Mouse (Mus musculus) frontal cortex, adult 2 months (tissue): Measurements from ENCODE around the gene Rpl23a. TPM values are rescaled to one million over a fixed set of nuclear protein-coding genes. Genes with fewer than 3 reads are reported as not detected.

ENCODE experiments used
- DNase-seq, 2 experiments: peaks; one replicate each; pipeline ENCODE4 v3.0.0; 2022; ENCODE audit warnings: low spot score in 1 of 2; ENCODE audit errors: extremely low spot score in 1 of 2
- polyA plus RNA-seq: library from polyadenylated mRNA; depleted of rRNA; stranded (reverse); fragments of >200 nt; gene quantifications from 2 replicates; pipeline ENCODE4 v1.2.3, GENCODE M21; 2012

Gene Rpl23a
- polyA plus RNA-seq, 1 experiment: 1,050 TPM

DNA sequence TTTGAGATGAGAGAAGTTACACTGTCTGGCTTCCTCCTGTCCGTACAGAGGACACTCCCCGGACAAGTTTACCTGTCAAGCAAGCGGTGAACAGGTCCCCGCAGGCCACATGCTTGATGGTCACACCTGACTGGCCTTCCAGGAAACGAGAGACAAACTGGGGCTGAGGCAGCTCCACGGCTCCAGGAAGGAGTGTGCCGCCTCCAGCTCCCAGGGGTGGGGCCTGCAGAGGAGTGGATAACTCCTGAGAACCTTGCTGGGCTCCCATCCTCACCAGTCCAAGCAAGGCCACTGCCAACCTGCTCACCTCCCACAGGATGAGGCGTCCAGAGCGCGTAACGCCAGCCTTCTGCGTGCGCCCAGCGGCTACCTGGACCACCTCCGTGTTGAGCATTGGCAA, 13.1 kb downstream of the Rpl23a start:
- no peak for DNase-seq

- no peak for DNase-seq
Measured at GRCm38 (mm10) chr11:78168541-78169468, 14.6 kb downstream of the Rpl23a start.

DNA sequence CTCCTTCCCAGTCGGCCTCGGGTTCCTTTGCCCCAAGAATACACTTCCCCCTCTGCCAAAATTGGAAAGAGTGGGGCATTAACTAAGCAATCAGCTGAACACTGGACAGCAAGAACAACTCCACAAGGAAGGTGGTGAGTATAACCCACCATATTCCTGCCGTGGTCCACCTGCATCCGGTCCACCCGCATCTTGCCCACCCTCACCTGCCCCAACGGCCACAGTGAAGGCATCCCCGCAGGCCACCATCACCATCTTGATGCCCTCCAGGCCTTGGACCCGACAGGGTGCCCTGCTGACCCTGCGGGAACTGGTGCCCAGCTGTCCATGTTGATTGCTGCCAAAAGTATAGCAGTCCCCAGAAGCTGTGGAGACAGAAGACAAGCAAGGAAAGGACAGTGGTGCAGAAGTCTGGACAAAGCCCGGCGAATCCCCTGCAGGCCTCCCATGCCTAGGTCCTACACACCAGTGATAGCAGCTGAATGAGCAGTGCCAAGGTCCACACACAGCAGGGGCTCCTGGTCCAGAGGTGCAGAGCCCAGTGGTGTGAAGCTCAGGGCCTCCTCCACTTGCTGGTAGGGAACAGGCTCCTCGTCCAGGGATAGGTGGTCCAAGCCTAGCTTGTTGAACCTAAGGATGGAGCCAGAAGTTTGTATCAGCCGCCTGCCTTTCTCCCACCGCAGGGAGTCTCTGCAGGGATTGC, 16.0 kb downstream of the Rpl23a start:
- no peak for DNase-seq

DNA sequence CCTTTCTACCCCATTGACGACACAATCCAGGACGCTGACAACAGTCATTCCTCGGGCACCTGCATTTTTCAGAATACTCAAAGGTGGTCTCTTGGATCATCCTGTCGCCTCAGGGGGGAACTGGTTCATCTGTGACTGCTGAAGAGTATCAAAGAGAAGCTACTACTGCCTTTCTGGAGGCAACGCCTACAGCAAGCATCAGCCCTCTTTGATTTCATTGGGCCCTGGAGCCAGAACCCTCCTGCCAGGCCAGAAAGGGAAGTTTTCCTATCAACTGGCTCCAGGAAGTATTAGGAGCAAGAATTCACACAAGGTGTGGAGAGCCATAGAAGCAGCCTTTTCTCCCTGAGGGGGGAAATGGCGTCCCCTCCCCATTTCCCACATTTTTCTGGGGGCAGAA, 16.7 kb downstream of the Rpl23a start:
- DNase-seq: no peak

DNA sequence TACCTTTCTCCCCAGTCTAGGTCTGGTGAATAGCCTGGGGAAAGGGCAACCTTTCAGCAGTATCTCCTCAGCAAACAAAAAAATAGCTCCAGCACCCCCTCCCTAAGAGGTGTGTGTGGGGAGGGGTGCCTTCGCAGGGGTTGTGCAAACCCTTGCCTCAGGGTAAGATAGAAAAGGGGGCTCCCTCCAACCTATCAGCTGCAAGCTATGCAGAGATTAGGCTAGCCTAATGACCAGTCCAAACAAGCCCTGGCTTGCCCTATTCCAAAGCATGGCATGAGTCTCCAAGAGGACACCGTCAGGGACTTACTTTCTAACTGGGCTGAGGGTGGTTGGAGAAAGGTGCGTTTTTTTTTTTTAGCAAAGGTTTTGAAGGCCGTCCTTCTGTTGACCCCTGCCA, 17.2 kb downstream of the Rpl23a start:
- DNase-seq: no peak

DNA sequence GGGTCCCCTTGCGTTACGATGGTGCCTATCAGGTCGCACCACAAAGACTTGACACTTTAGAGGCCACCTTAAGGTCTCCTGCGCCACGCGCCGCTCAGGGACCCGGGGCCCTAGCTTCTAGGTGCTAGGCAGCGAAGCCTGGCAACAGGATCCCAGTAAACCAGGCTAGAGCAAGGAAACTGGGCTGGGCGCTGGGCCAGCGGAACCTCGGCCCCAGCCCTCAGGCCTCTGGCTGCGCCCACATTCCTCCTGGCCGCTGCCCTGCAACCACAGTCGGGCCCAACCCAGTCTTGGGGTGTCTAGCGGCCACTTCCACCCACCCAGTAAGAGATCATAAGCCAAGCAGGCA, 17.6 kb downstream of the Rpl23a start:
- no peak for DNase-seq

DNA sequence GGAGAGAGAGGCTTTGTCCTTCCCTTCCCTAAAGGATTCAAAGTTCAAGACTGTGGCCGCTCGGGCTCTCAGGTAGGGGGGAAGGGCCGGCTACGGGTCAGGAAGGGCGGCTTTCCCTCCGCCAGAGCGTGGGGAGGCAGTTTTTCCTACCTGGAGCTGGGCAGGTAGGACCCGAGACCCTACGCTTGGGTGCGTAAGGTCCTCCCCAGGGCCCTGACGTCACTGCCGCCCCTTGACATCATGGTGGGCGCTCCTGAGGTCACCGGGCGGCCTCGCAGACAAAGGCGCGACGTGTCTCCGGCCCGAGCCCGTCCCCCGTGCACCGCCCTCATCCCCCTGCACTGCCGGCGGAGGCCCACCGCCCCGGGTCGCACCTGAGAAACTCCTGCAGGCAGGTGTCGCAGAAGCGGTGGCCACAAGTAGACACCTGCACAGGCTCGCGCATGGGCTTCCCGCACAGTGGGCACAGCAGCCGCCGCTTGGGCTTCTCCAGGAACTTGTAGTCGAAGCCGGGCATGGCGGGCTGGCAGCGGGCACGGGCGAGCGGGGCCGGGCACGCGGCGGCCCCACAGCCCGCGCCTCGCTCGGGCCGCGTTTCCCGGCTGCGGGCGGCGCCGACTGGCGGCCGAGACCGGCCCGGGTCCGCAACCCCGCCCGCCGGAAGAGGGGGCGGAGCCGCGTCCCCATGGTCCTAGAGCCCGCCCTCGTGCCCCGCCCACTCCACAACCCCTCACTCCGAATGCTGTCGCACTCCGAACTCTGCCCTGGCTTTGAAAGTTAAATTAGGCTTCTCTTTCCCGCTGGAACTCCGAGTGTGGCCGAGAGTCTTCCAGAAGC, 18.2 kb downstream of the Rpl23a start, which contains the start of gene Traf4:
Gene Traf4 (minus strand): TSS at position 666 of the 837 bp plus-strand sequence.
- peak in 1 of 2 experiments; percentile 66 for DNase-seq

GRCm38 (mm10) chr11:78164604-78164923, 18.8 kb downstream of the Rpl23a start:
- DNase-seq: no peak

DNA sequence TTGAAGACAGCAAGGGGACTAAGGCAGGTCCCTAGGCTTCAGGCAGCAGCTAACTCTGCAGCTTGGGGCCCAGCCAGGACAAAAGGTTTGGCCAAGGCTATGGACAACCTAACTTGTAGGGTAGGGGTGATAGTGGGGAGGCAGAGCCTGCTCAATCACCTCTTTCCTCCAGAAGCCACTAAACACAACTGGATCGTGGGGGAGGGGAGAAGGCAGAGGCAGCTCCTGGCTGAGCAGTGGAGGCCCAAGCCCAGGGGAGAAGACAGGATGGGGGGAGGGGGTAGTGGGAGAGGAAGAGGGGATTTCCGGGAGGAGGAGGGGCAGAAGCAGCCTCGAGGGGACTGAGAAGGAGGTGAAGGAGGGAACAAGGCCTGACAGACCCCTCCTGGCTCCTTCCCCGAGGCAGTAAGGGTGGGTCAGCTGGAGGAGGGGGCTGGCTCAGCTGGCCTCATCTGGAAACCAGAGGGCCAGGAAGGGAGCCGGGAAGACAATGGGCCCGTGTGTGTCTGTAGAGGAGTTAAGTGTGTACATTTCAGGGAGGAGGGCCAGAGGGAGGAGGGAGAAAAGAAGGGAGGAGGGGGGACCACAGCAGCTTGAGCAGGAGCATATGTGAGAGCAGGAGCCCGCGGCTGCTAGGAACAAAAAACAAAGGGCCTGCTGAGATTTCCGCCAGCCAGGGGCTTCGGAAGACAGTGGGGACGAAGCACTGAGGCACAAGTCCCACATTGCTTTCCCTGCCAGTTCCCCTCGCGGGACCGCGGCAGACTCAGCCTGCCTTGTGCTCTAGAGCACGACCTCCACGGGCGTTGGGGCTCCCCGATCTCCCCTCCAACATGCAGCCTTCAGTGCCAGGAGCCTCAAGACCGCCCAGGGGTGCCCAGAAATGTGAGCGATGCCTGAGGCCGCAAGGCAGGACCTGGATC, 19.4 kb downstream of the Rpl23a start:
- DNase-seq: no peak

- DNase-seq: no peak
Measured at GRCm38 (mm10) chr11:78163045-78163444, 20.3 kb downstream of the Rpl23a start.

- no peak for DNase-seq
Measured at GRCm38 (mm10) chr11:78162504-78162903, 20.9 kb downstream of the Rpl23a start.

- no peak for DNase-seq
Measured at GRCm38 (mm10) chr11:78161968-78162367, 21.4 kb downstream of the Rpl23a start.

DNA sequence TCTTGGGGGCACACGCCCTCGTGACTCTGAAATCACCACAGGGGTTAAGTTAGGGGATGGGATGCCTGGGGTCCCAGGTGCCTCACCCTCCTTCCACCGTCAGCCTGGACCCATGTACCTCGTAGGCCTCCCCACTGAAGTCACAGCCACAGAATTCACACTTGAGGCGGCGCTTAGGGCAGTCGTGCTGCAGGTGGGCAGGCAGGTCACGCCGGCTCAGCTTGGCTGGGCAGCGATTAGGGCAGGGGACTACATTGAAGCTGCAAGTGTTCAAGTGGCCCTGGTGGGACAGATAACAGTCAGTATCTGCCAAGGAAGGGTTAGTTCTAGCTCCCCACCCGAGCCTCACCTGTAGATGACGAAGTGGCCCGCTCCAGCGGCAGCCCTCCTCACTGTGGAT, 22.2 kb downstream of the Rpl23a start:
- DNase-seq: no peak

GRCm38 (mm10) chr11:78160675-78161074, 22.7 kb downstream of the Rpl23a start:
- DNase-seq: no peak

DNA sequence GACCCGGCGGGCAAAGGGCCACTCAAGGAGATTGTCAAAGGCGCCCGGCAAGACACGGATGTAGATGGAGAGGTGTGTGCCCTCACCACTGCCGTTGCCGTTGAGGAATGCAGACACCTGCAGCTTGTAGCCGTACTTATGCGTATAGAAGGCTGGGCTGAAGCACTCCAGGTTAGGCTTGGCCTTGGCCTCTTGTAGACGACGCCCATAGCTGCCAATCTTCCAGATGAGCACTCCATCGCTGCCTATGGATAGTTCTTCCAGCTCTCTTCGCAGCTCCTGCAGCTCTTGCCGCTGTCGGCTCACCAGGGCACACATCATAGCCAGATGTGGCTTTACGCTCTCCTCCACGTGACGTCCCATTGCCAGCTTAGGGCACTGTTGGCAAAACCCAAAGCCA, 23.2 kb downstream of the Rpl23a start:
- no peak for DNase-seq

- no peak for DNase-seq
Measured at GRCm38 (mm10) chr11:78159557-78159956, 23.8 kb downstream of the Rpl23a start.

DNA sequence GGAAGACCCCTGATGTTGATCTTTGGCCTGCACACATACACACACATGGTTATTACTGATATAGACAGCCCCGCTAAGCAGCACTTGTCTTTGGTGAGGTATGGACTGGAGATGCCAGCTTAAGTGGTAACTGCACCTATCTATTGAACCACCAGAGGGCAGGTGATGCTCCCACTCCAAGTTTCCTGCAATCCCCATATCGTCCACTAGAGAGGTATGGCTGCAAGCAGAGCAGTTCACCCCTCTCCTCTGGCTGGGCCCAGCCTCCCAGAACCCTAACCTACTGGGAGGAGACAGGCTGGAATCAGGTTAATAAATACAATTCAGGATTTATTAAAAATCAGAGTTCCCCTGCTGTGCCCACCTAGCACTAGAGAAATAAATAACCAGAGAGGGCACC, 24.3 kb downstream of the Rpl23a start:
- DNase-seq: peak; percentile 79 to 92

DNA sequence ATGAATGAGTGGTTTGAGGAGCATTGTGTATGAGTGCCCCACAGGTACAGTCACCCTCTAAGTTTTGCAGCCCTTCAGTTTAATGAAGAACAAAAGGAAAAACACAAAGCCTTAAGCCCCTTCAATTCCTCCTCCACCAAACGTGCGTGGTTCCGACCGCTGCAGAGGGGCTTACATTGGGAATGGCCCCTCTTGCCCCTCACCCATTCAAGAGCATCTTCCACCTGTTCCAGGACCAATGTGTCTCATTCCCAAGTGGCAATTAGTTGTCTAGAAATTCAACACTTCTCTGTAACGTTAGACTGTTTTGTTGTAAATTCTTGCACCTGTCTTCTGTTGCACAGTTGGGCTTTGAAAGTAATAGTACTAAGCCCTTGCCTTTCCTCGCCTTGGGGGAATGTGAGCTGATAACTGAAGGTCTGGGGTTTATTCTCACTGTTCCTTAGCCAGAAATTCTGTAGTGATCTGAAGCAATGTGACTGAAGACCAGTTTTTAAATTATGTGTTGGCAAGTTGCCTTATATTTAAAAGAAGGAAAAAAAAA, 27.2 kb downstream of the Rpl23a start:
- no peak for DNase-seq

- DNase-seq: no peak
Measured at GRCm38 (mm10) chr11:78155674-78156073, 27.7 kb downstream of the Rpl23a start.

DNA sequence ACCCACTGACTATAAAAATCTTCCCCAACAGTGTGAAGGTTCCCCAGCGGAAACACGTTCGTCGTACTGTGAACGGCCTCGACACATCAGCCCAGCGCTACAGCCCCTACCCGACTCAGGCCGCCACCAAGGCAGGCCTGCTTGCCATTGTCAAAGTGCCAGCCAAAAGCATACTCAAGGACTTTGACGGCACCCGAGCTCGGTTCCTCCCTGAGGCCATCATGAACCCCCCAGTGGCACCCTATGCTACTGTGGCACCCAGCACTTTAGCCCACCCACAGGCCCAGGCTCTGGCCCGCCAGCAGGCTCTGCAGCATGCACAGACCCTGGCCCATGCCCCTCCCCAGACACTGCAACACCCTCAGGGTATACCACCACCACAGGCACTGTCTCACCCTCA, 29.6 kb downstream of the Rpl23a start:
- DNase-seq: no peak
